Mouse (Mus musculus) megakaryocyte, embryonic 14.5 days (primary cell): ENCODE results near the gene Dcdc2a.

Experiments used
- FLI1 ChIP-seq: IDR thresholded peaks from 2 replicates; pipeline ENCODE4 v1.6.1; 2012; ENCODE audit warnings: low read length, inconsistent platforms, mixed read lengths
- GATA1 ChIP-seq: IDR thresholded peaks from 3 replicates; pipeline ENCODE4 v1.6.1; 2012; ENCODE audit warnings: mixed read lengths, low read length, inconsistent platforms, borderline replicate concordance

DNA sequence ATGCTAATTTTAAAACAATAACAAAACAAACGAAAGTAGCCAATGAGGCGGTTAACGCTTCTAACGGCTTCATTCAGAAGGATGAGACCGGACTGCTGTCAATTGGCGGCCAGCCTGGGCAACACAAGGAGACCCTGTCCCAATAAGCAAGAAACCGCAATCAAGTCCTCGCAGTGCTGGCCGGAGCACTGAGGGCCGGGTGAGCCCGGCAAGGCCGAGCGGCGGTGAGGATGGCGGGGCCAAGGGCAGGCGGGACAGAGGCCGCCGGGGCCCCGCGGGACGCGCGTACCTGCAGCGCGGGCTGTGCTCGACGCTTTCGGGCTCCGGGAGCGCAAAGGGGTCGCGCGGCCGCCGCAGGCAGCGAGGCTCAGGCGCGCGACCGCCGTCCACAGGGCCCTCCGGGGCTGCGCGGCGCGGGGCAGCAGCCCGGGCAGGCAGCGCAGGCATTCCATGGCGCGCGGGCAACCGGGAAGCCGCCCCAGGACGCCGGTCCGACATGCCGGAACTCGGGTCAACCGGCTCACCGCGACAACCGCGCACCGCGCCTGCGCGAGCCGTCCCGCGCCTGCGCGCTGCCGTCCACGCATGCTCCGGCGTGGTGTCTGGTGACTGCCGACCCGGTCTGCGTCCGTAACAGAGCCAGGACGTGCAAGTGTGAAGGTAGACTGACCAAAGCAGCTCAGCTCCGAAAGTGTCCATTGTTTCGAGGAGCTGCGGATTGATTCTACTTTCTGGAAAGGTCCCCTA, 35.8 kb upstream of the Dcdc2a start, which contains the start of gene Mrs2:
- TF ChIP-seq GATA1, result no peak
- no peak for TF ChIP-seq FLI1
